Mouse (Mus musculus): ENCODE data around the gene Xpr1.

DNA sequence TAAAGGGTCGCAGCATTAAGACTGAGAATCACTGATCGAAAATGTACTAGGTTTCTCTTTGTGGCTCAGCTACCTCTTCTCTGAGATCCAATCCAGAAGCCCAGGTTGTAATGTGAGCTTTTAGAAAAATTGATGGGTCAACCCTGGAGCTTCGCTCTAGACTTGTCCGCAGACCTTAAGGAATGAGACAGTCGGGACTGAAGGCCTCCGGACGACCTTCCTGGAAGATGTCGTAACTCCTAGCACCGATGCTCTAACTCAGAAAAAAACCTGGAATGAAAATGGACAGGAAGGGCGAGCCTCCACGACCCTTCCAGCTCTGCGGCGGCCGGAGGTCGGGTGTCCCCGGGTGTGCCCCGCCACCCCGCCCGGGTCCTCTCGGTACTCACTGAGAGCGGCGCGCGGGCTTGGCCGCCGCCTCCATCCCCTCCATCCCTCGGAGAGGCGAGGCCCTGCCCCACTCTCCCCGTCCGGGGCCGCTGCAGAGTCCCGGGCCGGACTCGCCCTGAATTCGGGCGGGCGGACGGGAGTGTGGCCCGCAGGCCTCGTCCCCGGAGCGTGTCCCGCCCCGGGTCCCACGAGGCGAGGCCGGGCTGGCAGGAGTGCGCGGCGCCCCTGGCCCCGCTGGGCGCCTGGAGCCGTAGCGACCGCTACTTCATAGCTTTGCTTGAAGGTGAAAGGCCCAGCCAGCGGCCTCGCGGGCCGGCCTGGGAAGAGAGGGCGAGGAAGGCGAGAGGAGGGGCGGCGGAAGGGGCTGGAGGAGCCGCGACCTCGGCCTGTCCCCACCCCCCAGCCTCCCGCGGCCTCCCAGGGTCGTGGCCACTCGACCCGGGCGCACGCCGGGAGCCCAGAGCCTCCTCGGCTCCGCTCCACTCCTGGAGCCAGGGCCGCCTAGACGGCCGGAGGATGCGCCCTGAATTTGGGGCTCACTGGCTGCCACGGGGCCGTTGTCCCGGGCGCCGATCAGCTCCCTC is 173.1 kb downstream of the Xpr1 start, which contains the start of gene BC034090:
- TF ChIP-seq CTCF (IDR thresholded peaks at IDR 0.05; ENCODE audit: control insufficient read depth, insufficient read depth, insufficient read length) (no peak), USF1 (IDR thresholded peaks at IDR 0.05; ENCODE audit: low read depth) (no peak), MAX (IDR thresholded peaks at IDR 0.05) (no peak)

Data from C2C12 (cell line).